Mouse (Mus musculus): ENCODE results near the gene Sertad2.

DNA sequence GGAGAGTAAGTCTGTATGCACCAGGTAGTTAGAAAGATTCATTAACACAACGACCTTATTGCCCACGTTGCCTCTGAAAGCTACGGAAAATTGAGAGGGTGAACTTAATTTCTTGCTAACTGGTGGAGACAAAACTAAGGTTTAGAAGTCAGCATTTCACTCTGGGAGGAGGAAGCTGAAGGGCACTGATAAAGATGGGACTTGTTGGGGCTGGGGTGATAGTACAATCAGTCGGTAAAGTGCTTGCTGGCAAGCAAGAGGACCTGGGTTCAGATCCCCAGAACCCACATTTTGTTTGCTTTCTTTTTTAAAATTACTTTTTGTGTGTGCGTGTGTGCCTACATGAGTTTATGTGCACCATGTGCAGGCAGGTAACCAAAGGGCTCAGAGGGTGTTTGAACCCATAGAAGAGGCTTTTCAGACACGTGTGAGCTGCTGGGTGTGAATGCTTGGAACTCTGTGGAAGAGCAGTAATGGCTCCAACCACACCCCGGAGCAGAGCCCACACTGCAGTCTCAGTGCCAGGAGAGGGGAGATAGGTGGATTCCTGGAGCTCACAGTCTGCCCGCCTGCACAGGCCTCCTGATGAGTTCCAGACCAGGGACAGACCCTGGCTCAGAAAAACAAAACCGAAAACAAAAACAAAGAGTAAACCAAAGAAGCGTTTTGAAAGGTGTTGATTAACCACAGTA, 17.0 kb downstream of the Sertad2 start:
- TF ChIP-seq MXI1 (IDR thresholded peaks at IDR 0.05; ENCODE audit: low read depth, low read length) (no peak), EP300 (IDR thresholded peaks at IDR 0.05; ENCODE audit: low read length) (no peak), CTCF (conservative IDR thresholded peaks at IDR 0.05 in 1 of 2, IDR thresholded peaks at IDR 0.05 in 1 of 2; ENCODE audit: low read depth in 2 of 2, low read length in 2 of 2) (no peak), IRF4 (IDR thresholded peaks at IDR 0.05; ENCODE audit: low read depth, low read length) (no peak), POLR2A (IDR thresholded peaks at IDR 0.05; ENCODE audit: low read depth, low read length) (no peak), MAX (IDR thresholded peaks at IDR 0.05; ENCODE audit: low read length) (no peak), MAFK (IDR thresholded peaks at IDR 0.05; ENCODE audit: insufficient replicate concordance, low read length) (no peak), HCFC1 (IDR thresholded peaks at IDR 0.05; ENCODE audit: low read depth, low read length) (no peak), MAZ (IDR thresholded peaks at IDR 0.05; ENCODE audit: low read depth, low read length) (no peak), SIN3A (IDR thresholded peaks at IDR 0.05; ENCODE audit: low read length) (no peak), KAT2A (IDR thresholded peaks at IDR 0.05; ENCODE audit: insufficient replicate concordance, low read length) (no peak)
